Mouse (Mus musculus) v-Abl transformed pro-B cells (cell line): Measurements from ENCODE around the gene Aes.

ENCODE experiments used
- in situ Hi-C, 2 experiments: fragments of 400-800 bp; cut with MboI; formaldehyde crosslinking; loops; one replicate each; pipeline ENCODE4 v1.15.1; 2025; ENCODE audit not compliant: unreplicated experiment in 2 of 2

Aes gene

DNA sequence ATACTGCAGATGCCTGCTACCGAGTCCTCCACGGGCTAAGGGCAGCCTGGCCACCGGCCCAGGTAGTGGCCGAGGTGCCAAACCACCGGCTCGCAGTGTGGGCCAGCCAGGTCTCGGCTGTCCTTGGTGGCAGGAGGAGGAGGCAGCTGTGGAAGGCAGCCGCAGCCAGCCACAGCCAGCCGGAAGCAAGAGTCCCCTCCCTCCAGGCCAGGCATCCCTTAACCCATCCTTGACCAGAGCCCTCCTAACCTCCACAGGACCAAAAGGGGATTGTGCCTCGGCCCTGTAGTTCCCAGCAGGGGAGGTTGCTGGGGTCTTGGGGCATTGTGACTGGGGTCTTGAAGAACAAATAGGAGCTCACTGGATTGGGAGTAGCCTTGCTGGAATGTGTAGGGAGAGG is 4.9 kb downstream of the Aes start:
- in situ Hi-C loops = loop anchor here (5.0 to 10.0 kb wide), 2 partner anchors 38 to 601 kb away; partner anchors contain the start of gene Tle6 (in 2 of the 2)

DNA sequence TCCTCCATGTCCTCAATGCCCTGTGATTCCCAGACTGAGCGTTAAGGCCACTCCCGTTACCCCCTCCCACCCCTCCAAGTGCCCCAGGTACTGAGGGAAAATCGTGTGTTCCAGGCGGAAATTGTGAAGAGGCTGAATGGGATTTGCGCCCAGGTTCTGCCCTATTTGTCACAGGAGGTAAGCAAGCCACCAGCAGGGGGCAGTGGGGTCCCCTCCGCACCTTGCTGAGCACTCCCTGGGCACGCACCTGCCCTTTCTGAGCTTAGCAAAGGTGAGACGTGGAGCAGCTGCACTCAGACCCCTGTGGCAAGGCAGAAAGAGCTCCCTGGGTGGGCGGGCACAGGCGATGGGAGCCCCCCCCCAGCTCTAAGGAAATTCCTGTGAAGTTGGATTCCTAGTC is 5.4 kb downstream of the Aes start:
- in situ Hi-C loops = loop anchor here (5.0 to 10.0 kb wide), 2 partner anchors 38 to 600 kb away; partner anchors contain the start of gene Tle6 (in 2 of the 2)

DNA sequence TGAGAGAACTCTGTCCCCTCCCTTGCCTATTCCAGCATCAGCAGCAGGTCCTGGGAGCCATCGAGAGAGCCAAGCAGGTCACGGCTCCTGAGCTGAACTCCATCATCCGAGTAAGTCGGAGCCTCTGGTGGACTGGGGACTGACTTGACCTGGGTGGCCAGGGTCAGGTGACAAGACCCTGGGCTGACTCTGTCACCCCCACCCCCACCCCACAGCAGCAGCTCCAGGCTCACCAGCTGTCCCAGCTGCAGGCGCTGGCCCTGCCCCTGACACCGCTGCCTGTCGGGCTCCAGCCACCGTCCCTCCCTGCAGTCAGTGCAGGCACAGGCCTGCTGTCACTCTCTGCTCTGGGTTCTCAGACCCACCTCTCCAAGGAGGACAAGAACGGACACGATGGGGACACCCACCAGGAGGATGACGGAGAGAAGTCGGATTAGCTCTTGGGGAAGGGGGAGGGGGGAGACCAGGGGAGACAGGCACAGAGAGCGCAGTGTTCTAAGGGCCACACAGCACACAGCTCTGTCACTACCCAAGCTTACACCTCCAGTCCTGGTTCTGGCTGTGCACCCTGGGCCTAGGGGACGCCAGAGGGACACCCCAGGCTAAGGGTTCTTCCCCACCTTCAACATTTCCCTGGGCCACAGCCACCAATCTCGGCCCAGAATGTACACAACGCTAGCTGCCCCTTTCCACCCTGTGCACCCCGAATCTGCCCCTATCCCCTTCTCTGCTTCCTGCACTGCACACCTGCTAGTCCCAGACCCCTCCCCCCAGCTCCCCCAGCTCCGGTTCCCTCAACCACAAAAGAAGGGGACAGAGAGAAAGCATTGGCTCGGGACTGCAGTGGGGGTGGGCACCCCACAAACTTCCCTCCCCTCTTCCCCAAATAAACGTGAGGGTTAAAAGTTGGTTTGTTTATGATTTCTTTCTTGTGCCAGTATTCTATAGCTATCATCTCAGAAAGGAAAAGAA is 6.3 kb downstream of the Aes start:
- in situ Hi-C loops = loop anchor here in 1 of 2 experiments (10.0 kb wide), 1 partner anchor 599 kb away; no protein-coding TSS in a partner anchor

DNA sequence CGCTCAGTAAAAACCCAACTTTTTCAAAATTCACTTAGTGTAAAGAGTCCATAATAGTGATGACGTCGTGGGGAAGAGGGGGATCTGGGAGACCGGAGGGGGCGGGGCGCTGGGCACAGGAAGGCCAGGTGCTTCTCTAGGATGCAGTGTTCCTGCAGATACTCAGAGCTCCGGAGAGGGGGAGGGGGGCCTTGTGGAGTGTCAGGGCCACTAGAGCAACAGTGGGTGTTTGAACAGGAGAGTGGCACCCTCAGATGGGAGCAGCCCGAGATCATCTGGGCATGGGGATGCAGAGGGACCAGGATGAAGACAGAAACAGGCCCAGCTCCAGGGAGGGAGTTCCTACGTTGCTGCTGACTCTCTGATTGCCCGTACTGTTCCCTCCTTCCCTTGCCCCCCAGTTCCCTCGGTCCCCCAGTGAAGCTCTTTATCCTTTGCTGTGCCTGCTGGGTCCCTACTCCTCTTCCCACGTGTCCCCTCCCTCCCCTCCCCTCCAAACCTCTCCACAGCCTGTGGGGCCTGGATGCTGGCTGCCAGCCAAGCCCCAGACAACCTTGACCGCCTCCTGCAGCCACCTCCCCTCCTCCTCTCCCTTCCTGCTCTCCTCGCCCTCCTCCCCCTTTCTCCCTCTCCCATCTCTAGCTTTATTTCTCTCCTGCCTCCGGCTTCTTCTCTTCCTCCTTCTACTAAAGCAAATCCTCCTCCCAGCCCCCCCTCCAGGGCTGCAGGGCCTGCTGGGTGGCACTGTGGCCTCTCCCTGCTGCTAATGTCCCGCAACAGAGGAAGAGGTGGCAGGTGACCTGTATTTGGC is 9.3 kb downstream of the Aes start:
- in situ Hi-C loops = loop anchor here in 1 of 2 experiments (10.0 kb wide), 1 partner anchor 596 kb away; no protein-coding TSS in a partner anchor

DNA sequence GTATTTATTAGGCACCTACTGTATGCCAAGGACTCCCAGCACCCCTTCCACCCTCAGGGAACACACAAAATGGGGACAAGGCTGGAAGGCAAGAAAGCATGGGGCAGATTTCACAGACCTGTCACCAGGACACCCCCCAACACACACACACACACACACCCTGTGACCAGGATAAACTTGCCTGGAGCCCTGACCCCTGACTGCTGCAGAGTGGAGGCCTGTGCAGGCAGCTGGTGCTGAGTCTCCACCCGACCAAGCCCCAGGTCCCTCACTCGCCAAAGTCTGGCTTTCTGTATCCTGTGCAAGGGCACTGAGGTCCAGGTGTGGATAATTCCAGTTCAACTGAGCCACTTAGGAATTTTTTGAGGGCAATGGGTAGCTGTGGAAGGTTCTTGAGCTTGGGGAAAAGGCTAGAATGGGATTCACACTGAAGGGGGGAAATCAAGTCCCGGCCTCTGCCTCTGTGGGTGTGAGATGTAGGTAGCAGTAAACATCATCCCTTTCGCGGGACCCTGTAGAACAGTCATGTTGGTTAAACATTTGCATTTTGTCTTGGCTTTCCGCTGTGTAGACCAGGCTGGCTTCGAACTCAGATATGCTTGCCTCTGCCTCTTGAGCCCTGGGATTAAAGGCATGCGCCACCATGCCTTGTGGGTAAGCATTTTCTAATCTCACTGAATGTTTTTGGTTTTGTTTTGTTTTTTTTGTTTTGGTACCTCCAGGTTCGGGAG is 10.4 kb downstream of the Aes start:
- in situ Hi-C loops = loop anchor here in 1 of 2 experiments (10.0 kb wide), 1 partner anchor 595 kb away; no protein-coding TSS in a partner anchor

DNA sequence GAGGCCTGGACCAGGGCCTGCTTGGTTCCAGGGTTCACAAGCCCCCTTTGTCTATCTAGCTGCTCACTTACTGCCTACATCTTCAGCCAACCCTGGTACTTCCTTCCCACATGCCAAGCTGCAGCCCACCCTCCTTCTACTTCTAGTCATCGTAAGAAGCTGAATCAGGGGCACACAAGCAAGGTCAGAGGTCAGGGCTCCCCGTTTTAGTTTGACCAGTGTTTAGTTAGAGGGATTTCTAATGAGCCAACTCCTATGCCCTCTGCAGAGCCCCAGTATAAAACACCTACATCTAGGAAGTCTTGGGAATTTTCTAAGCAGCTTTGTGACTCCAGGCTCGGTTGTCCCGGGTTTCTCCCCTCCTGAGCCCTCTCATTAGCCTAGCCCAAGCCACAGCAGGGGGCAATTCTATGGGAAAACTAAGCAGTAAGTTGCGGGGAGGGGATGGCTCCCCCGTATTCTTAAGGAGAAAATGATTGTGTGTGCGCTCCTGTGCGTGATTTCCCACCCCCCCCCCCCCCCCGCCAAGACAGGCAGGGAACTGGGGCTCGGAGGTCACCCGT is 11.0 kb downstream of the Aes start:
- in situ Hi-C loops = no loop called here

DNA sequence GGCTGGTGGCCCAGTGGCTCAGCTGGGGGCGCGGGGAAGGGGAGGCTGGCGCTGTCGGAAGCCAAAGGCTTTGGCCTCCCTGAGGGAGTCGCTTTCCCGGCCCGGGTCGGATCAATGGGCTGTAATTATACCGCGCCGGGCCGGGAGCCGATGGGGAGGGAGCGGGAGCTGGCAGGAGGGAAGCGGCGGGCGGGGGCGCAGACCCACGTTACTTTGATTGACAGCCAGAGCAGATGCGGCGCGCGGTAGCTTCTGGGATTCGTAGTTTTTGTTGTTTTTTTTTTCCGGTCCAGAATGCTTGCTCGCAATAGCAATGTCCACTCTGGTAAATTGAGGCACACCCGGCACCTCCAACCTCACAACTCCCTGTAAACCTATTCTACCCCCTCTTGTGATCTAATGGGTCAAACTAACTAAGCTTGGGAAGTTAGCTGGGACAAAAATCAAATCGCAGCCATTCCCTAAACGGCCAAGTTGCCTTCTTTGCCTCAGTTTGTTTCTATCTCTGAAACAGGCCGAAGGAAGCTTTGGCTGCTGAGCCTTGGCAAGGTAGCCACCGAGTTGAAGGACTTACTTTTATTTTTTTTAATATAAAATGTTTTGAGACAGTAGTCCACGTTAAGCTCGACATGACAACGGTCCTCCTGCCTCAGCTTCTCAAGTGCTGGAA is 11.7 kb downstream of the Aes start:
- in situ Hi-C loops = no loop called here

DNA sequence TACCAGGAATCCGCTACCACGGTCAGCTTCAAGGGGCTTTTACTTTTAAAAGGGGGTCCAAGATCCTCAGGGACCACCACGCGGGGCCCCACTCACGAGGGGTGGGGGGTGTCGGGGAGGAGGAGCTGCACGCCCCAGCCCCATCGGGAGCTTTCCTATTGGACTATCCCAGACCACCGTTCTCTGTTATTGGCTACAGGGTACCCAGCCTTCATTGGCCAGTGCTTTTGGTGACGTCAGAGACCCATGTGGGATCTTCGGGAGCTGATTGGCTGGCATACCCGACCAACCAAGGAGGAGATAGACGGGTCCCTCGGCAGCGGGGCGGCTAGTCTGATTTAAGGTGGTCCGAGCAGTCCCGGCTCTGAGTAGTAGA is 12.2 kb downstream of the Aes start:
- in situ Hi-C loops = no loop called here

DNA sequence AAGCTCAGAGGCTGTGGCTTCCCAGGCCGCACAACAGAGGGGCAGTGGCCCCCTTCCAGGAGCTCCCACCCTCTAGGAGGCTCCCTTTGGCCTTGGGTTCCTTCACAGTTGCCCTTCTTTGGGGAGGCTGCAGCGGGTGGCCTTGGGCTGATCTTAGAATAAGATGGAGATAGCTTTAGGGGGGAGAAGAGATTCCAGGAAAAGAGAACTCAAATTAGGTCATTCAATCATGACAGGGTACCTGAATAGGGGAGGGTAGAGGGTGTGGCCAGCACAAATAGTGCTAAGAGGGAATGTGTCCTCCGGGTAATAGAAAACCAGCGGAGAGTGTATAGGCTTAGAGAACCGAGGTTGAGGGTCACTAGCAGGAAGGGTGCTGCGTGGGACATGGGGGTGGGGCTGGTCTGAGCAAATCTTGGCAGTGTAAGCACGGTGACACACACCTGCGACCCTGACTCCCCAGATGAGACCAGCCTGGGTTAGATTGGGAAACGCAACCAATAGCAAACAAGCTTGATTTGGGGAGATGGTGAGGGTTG is 12.9 kb downstream of the Aes start:
- in situ Hi-C loops = no loop called here

DNA sequence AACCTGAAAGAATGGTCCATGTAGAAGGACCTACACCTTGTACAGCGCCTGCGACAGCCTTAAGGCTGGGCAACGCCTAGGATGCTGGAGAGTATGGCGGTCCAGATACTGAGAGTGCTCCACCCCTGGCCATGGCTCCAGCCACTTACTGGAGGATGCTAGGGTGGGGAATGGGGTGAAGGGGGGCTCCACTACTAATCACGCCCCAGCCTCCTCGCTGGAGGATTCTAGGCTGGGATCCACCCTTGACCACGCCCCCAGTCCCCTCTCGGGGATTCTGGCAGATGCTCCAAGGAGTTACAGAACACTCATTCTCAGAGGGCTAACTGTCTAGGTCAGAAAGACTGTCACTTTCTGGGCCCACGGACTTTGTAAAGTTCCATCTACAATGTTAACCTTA is 13.7 kb downstream of the Aes start:
- in situ Hi-C loops = no loop called here

DNA sequence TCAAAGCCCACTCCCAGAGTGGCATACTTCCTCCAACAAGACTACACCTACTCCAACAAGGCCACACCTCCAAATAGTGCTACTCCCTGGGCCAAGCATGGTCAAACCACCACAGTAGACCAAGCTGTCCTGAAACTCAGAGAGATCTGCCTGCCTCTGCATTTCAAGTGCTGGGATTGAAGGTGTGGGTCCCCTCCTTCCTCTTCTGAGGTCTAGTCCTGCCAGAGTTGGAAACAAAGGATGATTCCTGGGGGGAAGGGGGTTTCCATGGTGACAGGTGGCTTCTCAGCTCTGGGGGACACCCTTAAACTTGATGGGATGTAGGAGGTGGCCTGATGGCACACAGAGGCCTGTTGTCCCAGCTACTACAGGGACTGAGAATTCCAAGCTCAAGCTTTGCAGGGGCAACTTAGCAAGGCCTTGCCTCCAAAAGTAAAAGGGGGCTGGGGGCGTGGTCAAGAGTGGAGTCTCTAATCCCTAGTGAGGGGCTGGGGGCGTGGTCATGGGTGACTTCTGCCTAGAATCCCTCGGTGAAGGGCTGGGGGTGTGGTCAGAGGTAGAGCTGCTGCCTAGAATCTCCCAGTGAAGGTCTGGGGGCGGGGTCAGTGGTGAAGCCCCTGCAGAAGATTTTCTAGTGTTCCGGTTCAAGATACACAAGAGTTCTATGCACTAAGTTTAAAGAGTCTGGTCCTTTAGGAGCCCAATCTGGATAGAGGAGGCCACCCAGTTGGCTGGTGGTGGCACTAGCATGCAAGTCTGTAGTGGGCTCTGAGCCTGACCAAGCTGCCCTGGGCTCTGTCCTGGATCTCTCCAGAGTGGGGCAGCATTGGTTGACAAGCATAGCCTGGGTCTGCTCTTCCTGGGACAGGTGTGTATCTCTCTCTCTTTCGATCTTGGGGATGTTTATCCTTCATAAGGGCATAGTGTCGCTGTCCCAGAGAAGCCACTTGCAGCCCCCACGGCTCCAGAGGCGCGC is 15.1 kb downstream of the Aes start, which contains the start of gene Tle2:
TSS of gene Tle2 (plus strand) at position 481 of the 976 bp plus-strand sequence.
- in situ Hi-C loops = no loop called here

DNA sequence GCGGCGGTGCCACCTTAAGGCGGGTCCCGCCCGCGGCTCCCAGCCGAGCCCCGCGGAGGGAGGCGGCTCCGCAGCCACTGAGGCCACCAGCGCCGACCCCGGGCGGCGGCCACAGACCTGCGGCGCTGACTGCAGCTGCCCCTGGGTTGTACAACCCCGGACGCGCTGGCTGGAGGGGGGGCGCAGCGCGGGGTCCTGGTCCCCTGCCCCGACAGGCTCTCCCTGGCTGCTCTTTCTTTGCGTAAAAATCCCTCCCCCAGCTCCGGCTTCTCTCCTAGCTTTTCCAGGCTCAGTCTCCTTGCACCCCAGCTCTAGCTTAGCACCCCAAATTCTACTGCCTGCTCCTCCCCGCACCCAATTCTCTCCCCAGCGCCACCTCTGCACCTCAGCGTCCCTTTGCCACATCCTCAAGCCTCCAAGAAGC is 15.9 kb downstream of the Aes start:
- in situ Hi-C loops = no loop called here

DNA sequence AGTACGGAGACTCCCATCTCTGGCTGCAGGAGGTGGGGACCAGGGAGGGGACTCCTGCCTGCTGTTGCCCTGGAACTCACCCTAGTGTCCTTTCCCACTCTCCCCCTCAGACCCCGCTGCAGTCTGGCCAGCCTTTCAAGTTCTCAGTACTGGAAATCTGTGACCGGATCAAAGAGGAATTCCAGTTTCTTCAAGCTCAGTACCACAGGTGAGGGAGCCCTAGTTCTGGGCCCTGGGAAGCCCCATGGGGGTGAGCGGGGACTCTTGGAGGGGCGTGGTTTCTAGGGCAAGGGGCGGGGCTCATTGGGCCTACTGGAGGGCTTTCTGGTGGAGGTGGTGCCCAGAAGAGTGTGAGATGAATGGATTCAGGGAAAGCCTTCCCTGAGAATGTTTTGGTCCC is 16.4 kb downstream of the Aes start:
- in situ Hi-C loops = no loop called here

DNA sequence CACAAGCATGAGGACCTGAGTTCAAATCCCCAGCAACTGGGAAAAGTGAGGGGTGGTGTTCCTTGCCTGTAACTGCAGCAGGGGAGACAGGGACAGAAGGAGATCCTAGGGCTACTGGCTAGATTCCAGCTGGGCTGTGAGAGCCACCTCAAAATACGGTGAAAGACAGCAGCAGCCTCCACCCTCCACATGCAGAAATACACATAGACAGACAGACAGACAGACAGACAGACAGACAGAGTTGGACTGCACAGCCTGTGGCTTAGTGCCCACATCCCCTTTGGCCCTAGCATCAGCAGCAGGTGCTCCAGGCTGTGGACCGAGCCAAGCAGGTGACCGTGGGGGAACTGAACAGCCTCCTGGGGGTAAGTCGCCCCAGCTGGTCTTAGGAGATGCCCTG is 20.7 kb downstream of the Aes start:
- in situ Hi-C loops = no loop called here

DNA sequence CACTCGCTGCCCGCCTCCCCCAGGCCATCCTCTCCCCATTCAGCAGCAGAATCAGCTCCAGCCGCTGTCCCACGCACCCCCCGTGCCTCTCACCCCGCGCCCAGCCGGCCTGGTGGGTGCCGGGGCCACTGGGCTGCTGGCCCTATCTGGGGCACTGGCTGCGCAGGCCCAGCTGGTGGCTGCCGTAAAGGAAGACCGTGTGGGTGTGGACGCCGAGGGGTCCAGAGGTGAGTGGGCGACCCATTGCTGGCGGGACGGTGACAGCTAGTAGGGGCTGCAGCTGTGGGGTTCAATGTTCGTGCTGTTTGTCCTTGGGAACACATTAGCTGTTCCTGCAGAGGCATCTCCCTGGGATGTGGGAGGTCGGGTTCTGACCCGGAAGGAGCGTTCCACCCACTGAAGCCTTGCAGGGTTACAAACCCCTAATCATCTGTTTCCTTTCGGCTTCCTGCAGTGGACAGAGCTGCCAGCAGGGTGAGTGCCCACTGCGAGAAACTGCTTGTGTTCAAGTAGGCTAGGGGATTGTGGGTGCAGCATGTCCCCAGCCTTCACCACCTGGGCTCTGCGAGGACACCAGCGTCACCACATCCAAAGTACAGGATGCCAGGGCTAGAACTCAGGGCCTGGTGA is 21.3 kb downstream of the Aes start:
- in situ Hi-C loops = no loop called here

DNA sequence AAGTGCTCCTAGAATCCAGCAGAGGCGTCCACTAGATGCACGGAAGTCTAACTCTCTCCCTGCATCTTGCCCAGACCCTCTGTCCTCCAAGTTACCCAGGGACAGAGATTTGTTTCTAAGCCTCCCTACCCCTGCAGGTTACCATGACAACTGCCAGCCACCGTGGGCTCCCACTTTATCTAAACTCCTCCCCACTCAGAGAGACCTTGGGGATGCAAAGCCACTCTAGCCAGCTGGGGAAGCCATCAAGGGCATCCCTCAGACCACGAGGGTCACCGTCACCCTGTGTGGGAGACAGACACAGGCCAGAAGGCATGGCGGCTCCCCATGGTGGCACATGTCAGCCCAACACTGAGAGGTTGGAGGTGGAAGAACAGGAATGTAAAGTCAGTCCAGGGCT is 24.1 kb downstream of the Aes start:
- in situ Hi-C loops = no loop called here

DNA sequence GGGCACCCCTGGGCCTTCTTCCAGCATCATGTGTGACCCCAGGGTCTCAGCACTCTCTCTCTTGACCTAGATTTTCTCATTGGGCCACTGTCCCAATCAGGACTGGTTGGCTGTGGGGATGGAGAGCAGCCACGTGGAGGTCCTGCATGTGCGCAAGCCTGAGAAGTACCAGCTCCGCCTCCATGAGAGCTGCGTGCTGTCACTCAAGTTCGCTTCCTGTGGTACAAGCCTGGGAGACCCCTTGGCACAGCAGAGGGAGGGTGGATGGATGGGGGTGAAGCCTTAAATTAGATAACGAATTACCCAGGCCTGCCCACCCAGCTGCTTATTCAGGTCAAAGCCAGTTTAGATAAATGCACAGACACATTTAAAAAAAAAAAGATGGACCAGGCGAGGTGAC is 29.5 kb downstream of the Aes start:
- in situ Hi-C loops = no loop called here

DNA sequence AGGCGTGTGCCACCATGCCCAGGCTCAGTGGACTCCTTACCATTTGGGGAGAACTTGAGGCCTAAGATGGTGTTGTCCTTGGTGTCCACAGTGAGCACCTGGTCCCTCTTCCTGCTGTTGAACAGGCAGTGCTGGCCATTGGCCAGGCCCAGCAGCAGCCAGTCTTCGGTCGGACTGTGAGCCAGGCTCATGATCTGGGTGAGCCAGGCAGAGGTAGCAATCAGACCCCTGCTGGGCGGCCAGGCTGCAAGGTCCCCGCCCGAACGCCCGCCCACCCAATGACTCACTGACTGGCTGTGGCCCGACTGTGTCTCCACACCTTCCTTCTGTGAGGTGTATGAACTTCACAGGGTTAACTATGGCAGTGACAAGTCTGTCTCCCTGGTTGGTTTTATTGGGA is 32.6 kb downstream of the Aes start:
- in situ Hi-C loops = no loop called here
